Mouse (Mus musculus): Measurements from ENCODE around the gene Gpr152. TPM values are rescaled to one million over a fixed set of nuclear protein-coding genes. Genes with fewer than 3 reads are reported as not detected.
A peak's percentile ranks its signal among the peaks of the same experiment; 100 is the strongest.

Gpr152 gene
- polyA plus RNA-seq, 1 experiment from 2014 or later, result 0.03 TPM

DNA sequence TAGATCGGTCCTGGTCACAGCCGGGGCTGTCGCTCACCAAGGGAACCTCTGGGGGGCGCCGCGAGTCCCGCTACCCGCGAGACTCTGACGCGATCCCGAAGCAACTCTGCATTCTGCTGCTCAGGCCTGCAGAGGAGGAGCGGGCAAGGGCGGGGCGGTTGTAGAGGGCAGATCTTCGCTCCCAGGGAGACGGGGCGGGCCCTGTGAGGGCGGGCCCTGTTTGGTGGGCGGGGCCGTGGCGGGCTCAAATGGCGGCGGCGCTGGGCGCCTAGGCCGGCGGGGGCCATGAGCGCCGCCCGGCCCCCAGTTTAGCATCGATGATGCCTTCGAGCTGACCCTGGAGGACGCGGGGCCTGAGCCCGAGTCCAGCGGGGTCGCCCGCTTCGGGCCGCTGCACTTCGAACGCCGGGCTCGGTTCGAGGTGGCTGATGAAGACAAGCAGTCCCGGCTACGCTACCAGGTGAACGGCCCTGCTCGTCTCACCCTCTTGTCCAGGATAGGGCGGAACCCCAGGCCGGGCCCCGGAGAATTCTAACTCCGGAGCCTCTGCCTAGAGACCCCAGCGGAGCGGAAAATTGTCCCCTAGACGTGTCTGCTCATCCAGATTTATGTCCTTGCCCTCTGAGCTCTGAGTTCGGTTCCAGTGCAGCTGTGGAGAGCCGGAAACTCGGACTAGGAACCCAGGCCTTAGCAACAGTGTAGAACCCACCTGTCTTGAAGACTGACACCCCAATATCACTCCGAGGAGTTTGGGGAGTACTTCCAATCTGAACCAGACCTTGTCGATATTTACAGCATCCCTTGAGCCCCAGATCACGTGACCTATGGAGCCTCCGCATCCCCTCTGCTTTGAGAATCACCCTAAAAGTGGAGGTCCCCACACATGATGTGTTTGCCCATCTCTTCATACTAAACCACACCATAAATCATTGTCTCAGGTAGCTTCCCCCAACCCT is 13.6 kb upstream of the Gpr152 start, which contains the start of gene Aip:
Gene Aip (minus strand): TSS at position 118 of the 956 bp plus-strand sequence.
- TF ChIP-seq CTCF (IDR thresholded peaks at IDR 0.05; ENCODE audit: low read depth), result peak; percentile 78
- under 1% methylated on average over 64 of the region's 64 CpGs for WGBS
- Histone ChIP-seq H3K4me1 (replicated peaks; ENCODE audit: insufficient read depth, low read length) (peaks cover 14% of the 10 kb centered on the region; the same call in 1 of the 2 replicates), H3K4me3 (replicated peaks; ENCODE audit: low read depth, low read length) (peak within 1 kb of the TSS; percentile 77), H3K9ac (ENCODE audit: low read depth, low read length) (peak within 1 kb of the TSS; percentile 91), H3K27me3 (ENCODE audit: insufficient read depth, low read length) (no peaks in the 10 kb centered on the region), H3K27ac (peak within 1 kb of the TSS; percentile 66), H3K36me3 (ENCODE audit: insufficient read depth, low read length) (peaks cover 11% of the 10 kb centered on the region), H3K9me3 (replicated peaks; ENCODE audit: low read length) (no peaks in the 10 kb centered on the region), H3K4me2 (ENCODE audit: low read length) (peak within 1 kb of the TSS; percentile 84)
- ATAC-seq (replicated peaks; ENCODE audit: low FRiP score, low read depth), result peak; percentile 94
- DNase-seq (ENCODE audit: low spot score), result peak; percentile 100

DNA sequence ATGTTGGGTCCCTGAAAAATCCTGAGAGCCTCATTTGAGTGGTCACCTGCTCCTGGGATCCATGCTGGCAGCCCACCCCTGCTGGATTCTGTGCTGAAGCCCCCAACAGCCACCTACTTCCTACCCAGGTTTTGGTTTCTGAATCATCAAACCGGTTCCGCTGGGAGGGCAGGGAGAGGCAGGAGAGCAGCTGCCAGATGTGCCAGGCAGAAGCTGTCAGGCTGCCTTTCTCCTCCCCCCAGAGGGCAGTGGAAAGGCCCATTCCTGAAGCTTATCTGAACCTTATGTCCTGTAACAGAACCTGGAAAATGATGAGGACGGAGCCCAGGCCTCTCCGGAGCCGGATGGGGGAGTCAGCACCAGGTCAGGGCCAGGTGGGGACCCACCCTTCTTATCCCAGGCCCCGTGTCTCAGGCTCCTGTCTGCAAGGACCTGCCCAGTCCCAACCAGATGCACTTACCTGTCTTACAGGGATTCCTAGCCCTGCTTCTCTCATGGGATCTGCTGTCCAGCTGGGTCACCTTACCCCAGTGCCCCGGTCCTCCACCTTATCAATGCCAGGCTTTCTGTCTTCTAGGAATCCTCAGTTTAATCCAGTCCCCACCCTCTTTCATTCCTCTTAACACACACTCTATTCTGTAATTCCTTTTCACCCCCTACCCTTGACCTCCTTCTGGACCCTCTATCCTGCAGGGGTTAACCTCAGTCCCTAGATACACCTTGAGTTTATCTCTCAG is 12.7 kb upstream of the Gpr152 start:
- peak; percentile 19 for DNase-seq (ENCODE audit: low spot score)
- H3K36me3 ChIP-seq (ENCODE audit: insufficient read depth, low read length), result peaks cover 20% of the 10 kb centered on the region
- no peak for TF ChIP-seq CTCF (IDR thresholded peaks at IDR 0.05; ENCODE audit: low read depth)
- peak overlapping the region; percentile 91 for H3K9ac ChIP-seq (ENCODE audit: low read depth, low read length)
- no peaks in the 10 kb centered on the region for H3K27me3 ChIP-seq (ENCODE audit: insufficient read depth, low read length)
- H3K4me3 ChIP-seq (replicated peaks; ENCODE audit: low read depth, low read length), result peak overlapping the region; percentile 77
- H3K27ac ChIP-seq, result peak overlapping the region; percentile 66; the same call in 1 of the 2 replicates
- WGBS, result 34% methylated on average over 7 of the region's 7 CpGs
- H3K4me2 ChIP-seq (ENCODE audit: low read length), result peak overlapping the region; percentile 84
- ATAC-seq (replicated peaks; ENCODE audit: low FRiP score, low read depth), result no peak
- H3K4me1 ChIP-seq (replicated peaks; ENCODE audit: insufficient read depth, low read length), result peaks cover 13% of the 10 kb centered on the region; the same call in 1 of the 2 replicates
- H3K9me3 ChIP-seq (replicated peaks; ENCODE audit: low read length), result no peaks in the 10 kb centered on the region

DNA sequence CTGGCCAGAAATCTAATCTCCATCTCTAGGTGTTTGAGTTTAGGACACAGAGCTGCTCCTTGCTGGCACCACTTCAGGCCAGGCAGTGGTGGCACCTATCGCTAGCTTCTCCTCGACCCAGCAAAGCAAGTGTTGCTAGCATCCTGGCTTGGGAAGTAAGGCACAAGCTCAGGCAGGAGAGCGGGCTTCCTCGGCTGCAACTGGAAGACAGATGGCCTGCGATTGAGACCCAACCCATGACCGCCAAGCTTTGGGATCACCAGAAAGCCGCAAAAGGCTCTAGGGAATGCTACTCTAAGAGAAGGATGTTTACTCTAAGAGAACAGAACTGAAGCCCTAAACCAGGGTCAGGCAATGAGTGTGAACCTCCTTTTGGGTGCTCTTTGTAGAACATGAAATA is 10.1 kb upstream of the Gpr152 start:
- no peak overlapping the region for H3K4me2 ChIP-seq (ENCODE audit: low read length)
- 89% methylated on average over 7 of the region's 7 CpGs for WGBS
- DNase-seq (ENCODE audit: low spot score) (no peak), ATAC-seq (replicated peaks; ENCODE audit: low FRiP score, low read depth) (no peak)
- H3K9ac ChIP-seq (ENCODE audit: low read depth, low read length), result no peak overlapping the region
- peaks cover 25% of the 10 kb centered on the region for H3K36me3 ChIP-seq (ENCODE audit: insufficient read depth, low read length)
- no peak overlapping the region for H3K4me3 ChIP-seq (replicated peaks; ENCODE audit: low read depth, low read length)
- H3K4me1 ChIP-seq (replicated peaks; ENCODE audit: insufficient read depth, low read length), result peaks cover 13% of the 10 kb centered on the region; the same call in 1 of the 2 replicates
- no peaks in the 10 kb centered on the region for H3K27me3 ChIP-seq (ENCODE audit: insufficient read depth, low read length)
- no peak for TF ChIP-seq CTCF (IDR thresholded peaks at IDR 0.05; ENCODE audit: low read depth)
- H3K27ac ChIP-seq, result no peak overlapping the region
- no peaks in the 10 kb centered on the region for H3K9me3 ChIP-seq (replicated peaks; ENCODE audit: low read length)

DNA sequence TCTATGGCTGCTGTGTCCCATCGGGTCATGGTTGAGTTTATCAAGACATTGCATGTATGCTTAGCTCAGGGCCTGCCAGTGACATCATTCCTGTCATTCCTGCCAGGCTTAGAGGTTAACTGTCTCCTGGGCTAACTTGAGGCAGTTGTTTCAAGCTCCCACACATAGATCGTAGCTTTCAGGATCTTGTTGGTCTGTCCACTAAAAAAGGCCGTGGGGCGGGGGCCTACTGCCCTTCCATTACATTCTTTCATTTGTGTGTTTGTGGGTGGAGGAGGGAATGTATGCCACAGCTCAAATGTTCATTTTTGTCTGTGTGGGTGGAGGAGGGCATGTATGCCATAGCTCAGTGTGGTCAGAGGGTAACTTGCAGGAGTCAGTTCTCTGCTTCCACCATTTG is 9.5 kb upstream of the Gpr152 start:
- no peak for ATAC-seq (replicated peaks; ENCODE audit: low FRiP score, low read depth)

DNA sequence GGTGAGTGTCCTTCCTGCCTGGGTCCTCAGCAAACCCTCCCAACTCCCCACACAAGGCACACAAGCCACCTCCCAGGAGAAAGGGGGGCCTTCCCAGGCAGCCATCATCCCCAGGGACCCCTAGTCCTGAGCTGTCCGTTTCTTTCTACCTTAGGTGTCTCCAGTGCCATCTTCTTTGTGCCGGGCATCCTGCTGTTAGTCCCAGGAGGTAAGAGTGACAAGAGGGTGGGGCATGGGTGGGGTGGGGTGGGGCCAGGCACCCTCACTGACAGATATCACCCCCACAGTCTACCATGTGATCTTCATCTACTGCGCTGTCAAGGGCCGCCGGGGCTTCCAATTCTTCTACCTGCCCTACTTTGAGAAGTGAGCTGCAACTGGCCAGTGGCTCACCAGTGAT is 8.5 kb upstream of the Gpr152 start:
- WGBS, result 89% methylated on average over 5 of the region's 5 CpGs
- H3K27ac ChIP-seq, result no peak overlapping the region
- TF ChIP-seq CTCF (IDR thresholded peaks at IDR 0.05; ENCODE audit: low read depth), result no peak
- H3K9me3 ChIP-seq (replicated peaks; ENCODE audit: low read length), result no peaks in the 10 kb centered on the region
- ATAC-seq (replicated peaks; ENCODE audit: low FRiP score, low read depth) (no peak), DNase-seq (ENCODE audit: low spot score) (no peak)
- H3K27me3 ChIP-seq (ENCODE audit: insufficient read depth, low read length), result no peaks in the 10 kb centered on the region
- H3K36me3 ChIP-seq (ENCODE audit: insufficient read depth, low read length), result peaks cover 25% of the 10 kb centered on the region
- no peak overlapping the region for H3K4me2 ChIP-seq (ENCODE audit: low read length)
- H3K9ac ChIP-seq (ENCODE audit: low read depth, low read length), result no peak overlapping the region
- H3K4me3 ChIP-seq (replicated peaks; ENCODE audit: low read depth, low read length), result no peak overlapping the region
- H3K4me1 ChIP-seq (replicated peaks; ENCODE audit: insufficient read depth, low read length), result peaks cover 13% of the 10 kb centered on the region; the same call in 1 of the 2 replicates

More for the DNA sequence above, 9.5 kb upstream of the Gpr152 start:
- no peak overlapping the region for H3K4me3 ChIP-seq (replicated peaks; ENCODE audit: low read depth, low read length)
- DNase-seq (ENCODE audit: low spot score), result no peak
- H3K27ac ChIP-seq, result no peak overlapping the region
- H3K9ac ChIP-seq (ENCODE audit: low read depth, low read length), result no peak overlapping the region
- no peak overlapping the region for H3K4me2 ChIP-seq (ENCODE audit: low read length)
- H3K4me1 ChIP-seq (replicated peaks; ENCODE audit: insufficient read depth, low read length), result peaks cover 13% of the 10 kb centered on the region; the same call in 1 of the 2 replicates
- no peaks in the 10 kb centered on the region for H3K27me3 ChIP-seq (ENCODE audit: insufficient read depth, low read length)
- H3K36me3 ChIP-seq (ENCODE audit: insufficient read depth, low read length), result peaks cover 25% of the 10 kb centered on the region
- 63% methylated on average over 4 of the region's 4 CpGs for WGBS
- H3K9me3 ChIP-seq (replicated peaks; ENCODE audit: low read length), result no peaks in the 10 kb centered on the region
- no peak for TF ChIP-seq CTCF (IDR thresholded peaks at IDR 0.05; ENCODE audit: low read depth)

DNA sequence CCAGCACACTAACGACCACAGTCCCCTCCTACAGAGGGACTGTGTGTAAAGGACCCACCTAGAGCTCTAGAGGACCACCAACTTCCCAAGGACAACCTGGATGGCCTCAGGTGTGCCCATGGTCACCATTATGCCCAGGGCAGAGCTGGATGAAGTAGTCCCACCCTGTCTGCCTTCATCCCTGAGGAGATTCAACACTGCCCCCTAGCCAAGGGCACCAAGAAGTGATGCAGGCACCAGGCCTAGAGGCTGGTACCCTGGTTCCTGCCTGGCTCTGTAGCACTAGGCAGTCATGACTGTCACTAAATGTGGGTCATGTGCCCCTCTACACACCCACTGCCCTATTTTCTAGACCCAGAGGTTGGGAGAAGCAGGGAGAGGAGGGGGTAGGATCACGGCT is 7.8 kb upstream of the Gpr152 start:
- no peak overlapping the region for H3K9ac ChIP-seq (ENCODE audit: low read depth, low read length)
- peaks cover 6% of the 10 kb centered on the region; the same call in 1 of the 2 replicates for H3K4me1 ChIP-seq (replicated peaks; ENCODE audit: insufficient read depth, low read length)
- TF ChIP-seq CTCF (IDR thresholded peaks at IDR 0.05; ENCODE audit: low read depth), result peak; percentile 31; the same call in 1 of the 2 replicates
- no peaks in the 10 kb centered on the region for H3K27me3 ChIP-seq (ENCODE audit: insufficient read depth, low read length)
- WGBS, result 87% methylated on average over 2 of the region's 2 CpGs
- H3K4me2 ChIP-seq (ENCODE audit: low read length), result no peak overlapping the region
- no peak overlapping the region for H3K27ac ChIP-seq
- peaks cover 25% of the 10 kb centered on the region for H3K36me3 ChIP-seq (ENCODE audit: insufficient read depth, low read length)
- H3K9me3 ChIP-seq (replicated peaks; ENCODE audit: low read length), result no peaks in the 10 kb centered on the region
- ATAC-seq (replicated peaks; ENCODE audit: low FRiP score, low read depth), result no peak
- DNase-seq (ENCODE audit: low spot score), result no peak
- H3K4me3 ChIP-seq (replicated peaks; ENCODE audit: low read depth, low read length), result no peak overlapping the region
